Mouse (Mus musculus) adrenal gland, adult 18-20 months (tissue): ENCODE data around the gene Camk1g. TPM values are rescaled to one million over a fixed set of nuclear protein-coding genes. Genes with fewer than 3 reads are reported as not detected.

Source experiments
- DNase-seq, 2 experiments: peaks; one replicate each; pipeline ENCODE4 v3.0.0; 2021 to 2022; ENCODE audit warnings: low spot score in 2 of 2
- total RNA-seq, 2 experiments: library from RNA; stranded (reverse); gene quantifications; 1 replicate in 1 of 2; 2 replicates in 1 of 2; pipeline ENCODE4 v1.2.3; 2021

The Camk1g gene
- total RNA-seq, 2 experiments from 2014 or later = 0.13 to 0.17 TPM

GRCm38 (mm10) chr1:193376478-193377134 is 6.5 kb upstream of the Camk1g start:
- DNase-seq = peak; percentile 29 to 37

- DNase-seq = no peak
Measured at GRCm38 (mm10) chr1:193373906-193374413, 3.9 kb upstream of the Camk1g start.

GRCm38 (mm10) chr1:193369091-193369490 is 1.0 kb downstream of the Camk1g start:
- DNase-seq = no peak

GRCm38 (mm10) chr1:193368055-193368454 is 2.0 kb downstream of the Camk1g start:
- no peak for DNase-seq

- peak; percentile 33 to 36 for DNase-seq
Measured at GRCm38 (mm10) chr1:193363801-193364231, 6.3 kb downstream of the Camk1g start.

- DNase-seq = no peak
Measured at GRCm38 (mm10) chr1:193362078-193362477, 8.0 kb downstream of the Camk1g start.

- DNase-seq = no peak
Measured at GRCm38 (mm10) chr1:193361181-193361580, 8.9 kb downstream of the Camk1g start.

GRCm38 (mm10) chr1:193359199-193359598 is 10.9 kb downstream of the Camk1g start:
- DNase-seq = no peak

GRCm38 (mm10) chr1:193351583-193351982 is 18.5 kb downstream of the Camk1g start:
- peak in 1 of 2 experiments; percentile 12 for DNase-seq

- no peak for DNase-seq
Measured at GRCm38 (mm10) chr1:193350546-193350801, 19.6 kb downstream of the Camk1g start.

GRCm38 (mm10) chr1:193349702-193350545 is 20.2 kb downstream of the Camk1g start:
- no peak for DNase-seq

- no peak for DNase-seq
Measured at GRCm38 (mm10) chr1:193348261-193348962, 21.7 kb downstream of the Camk1g start.

- DNase-seq = no peak
Measured at GRCm38 (mm10) chr1:193346908-193347307, 23.2 kb downstream of the Camk1g start.

GRCm38 (mm10) chr1:193344976-193345375 is 25.1 kb downstream of the Camk1g start:
- no peak for DNase-seq

GRCm38 (mm10) chr1:193343853-193344252 is 26.2 kb downstream of the Camk1g start:
- no peak for DNase-seq

GRCm38 (mm10) chr1:193342198-193342946 is 27.7 kb downstream of the Camk1g start:
- DNase-seq = peak; percentile 51

- DNase-seq = no peak
Measured at GRCm38 (mm10) chr1:193338363-193338995, 31.6 kb downstream of the Camk1g start.

- no peak for DNase-seq
Measured at GRCm38 (mm10) chr1:193337787-193338310, 32.2 kb downstream of the Camk1g start.

GRCm38 (mm10) chr1:193337018-193337321 is 33.1 kb downstream of the Camk1g start:
- no peak for DNase-seq
